Mouse (Mus musculus) brain, embryonic 14.5 days (tissue): ENCODE results near the gene Schip1.

Source experiments
- CTCF ChIP-seq: fragments of 200-500 bp; IDR thresholded peaks from 2 replicates; pipeline ENCODE4 v1.5.1; 2012; ENCODE audit warnings: inconsistent platforms, mild to moderate bottlenecking, moderate library complexity, borderline replicate concordance; ENCODE audit not compliant: insufficient read depth, insufficient read length; ENCODE audit errors: extremely low read depth
- POLR2A ChIP-seq: fragments of 200-500 bp; IDR thresholded peaks from 2 replicates; pipeline ENCODE4 v1.6.1; 2012; ENCODE audit warnings: mild to moderate bottlenecking, inconsistent platforms, borderline replicate concordance; ENCODE audit not compliant: poor library complexity, insufficient read depth, insufficient read length, severe bottlenecking; ENCODE audit errors: extremely low read depth

DNA sequence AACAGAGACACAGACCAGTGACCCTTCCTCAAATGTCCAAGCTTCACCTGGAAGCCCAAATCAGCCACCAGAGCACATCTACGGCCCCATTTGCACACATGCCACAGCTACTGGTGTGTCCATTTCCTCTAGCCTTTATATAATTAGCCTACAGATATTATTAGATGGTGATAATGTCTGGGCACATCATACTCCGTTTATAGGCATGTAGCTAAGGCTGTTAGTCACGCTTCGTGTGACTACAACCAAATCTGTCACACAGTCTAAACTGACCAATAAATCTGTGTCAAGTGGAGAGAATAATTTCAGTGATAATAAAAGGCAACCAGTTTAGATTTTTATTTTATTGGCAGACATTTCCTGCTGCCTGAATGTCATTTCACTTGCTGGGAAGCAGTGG is 338.7 kb downstream of the Schip1 start:
- TF ChIP-seq CTCF (no peak), POLR2A (no peak)
